Mouse (Mus musculus) adipocyte (in vitro differentiated cells): ENCODE data around the gene Itpk1.

Experiments
- DNase-seq: peaks from one replicate; pipeline ENCODE4 v3.0.0-alpha.2; 2016; ENCODE audit warnings: low spot score

Gene Itpk1

GRCm38 (mm10) chr12:102554721-102555516 lies 149.8 kb downstream of the Itpk1 start, which contains the start of gene Chga:
Chga (plus strand) TSS chr12:102554969.
- DNase-seq, result peak; percentile 30

- DNase-seq, result no peak
Measured at GRCm38 (mm10) chr12:102553705-102554275, 150.9 kb downstream of the Itpk1 start.

GRCm38 (mm10) chr12:102552001-102552400 lies 152.7 kb downstream of the Itpk1 start:
- DNase-seq, result no peak

- DNase-seq, result peak; percentile 24
Measured at GRCm38 (mm10) chr12:102551186-102551585, 153.5 kb downstream of the Itpk1 start.

- DNase-seq, result peak; percentile 82
Measured at GRCm38 (mm10) chr12:102550529-102550928, 154.2 kb downstream of the Itpk1 start.

GRCm38 (mm10) chr12:102545122-102545521 lies 159.6 kb downstream of the Itpk1 start:
- no peak for DNase-seq

- DNase-seq, result no peak
Measured at GRCm38 (mm10) chr12:102541168-102541567, 163.6 kb downstream of the Itpk1 start.

GRCm38 (mm10) chr12:102540278-102540677 lies 164.5 kb downstream of the Itpk1 start:
- no peak for DNase-seq

- DNase-seq, result no peak
Measured at GRCm38 (mm10) chr12:102535796-102536195, 168.9 kb downstream of the Itpk1 start.

GRCm38 (mm10) chr12:102527989-102528388 lies 176.7 kb downstream of the Itpk1 start:
- DNase-seq, result no peak

GRCm38 (mm10) chr12:102524760-102525159 lies 180.0 kb downstream of the Itpk1 start:
- peak; percentile 62 for DNase-seq

GRCm38 (mm10) chr12:102524216-102524615 lies 180.5 kb downstream of the Itpk1 start:
- no peak for DNase-seq

- no peak for DNase-seq
Measured at GRCm38 (mm10) chr12:102521777-102522319, 182.9 kb downstream of the Itpk1 start.

- DNase-seq, result no peak
Measured at GRCm38 (mm10) chr12:102519929-102520720, 184.6 kb downstream of the Itpk1 start.
